Mouse (Mus musculus): ENCODE measurements around the gene Mcemp1. TPM values are rescaled to one million over a fixed set of nuclear protein-coding genes. Genes with fewer than 3 reads are reported as not detected.

Gene Mcemp1
- polyA plus RNA-seq, 2 experiments from 2014 or later, result 0.43 TPM; not detected in 1

Other genes with a start within 250 kb of the Mcemp1 start
- 10 to 100 TPM; 10.9 to 15.4 TPM for gene Pex11g, start 198.1 kb upstream of the Mcemp1 start, polyA plus RNA-seq (2017; shearing (Covaris generic))
- not detected for gene Tex45, start 194.9 kb upstream of the Mcemp1 start, polyA plus RNA-seq (2017; shearing (Covaris generic))
- gene Zfp358, start 172.6 kb upstream of the Mcemp1 start, polyA plus RNA-seq (2017; shearing (Covaris generic)), result 1 to 10 TPM in 1 of 2 experiments, under 1 TPM in 1; 0.97 to 1.0 TPM
- 10 to 100 TPM; 17.0 to 19.1 TPM for gene Mcoln1, start 165.3 kb upstream of the Mcemp1 start, polyA plus RNA-seq (2017; shearing (Covaris generic))
- gene Pnpla6, start 150.4 kb upstream of the Mcemp1 start, polyA plus RNA-seq (2017; shearing (Covaris generic)), result 10 to 100 TPM; 18.8 to 24.8 TPM
- gene C330021F23Rik, start 97.8 kb upstream of the Mcemp1 start, polyA plus RNA-seq (2017; shearing (Covaris generic)), result not detected
- not detected for gene Camsap3, start 78.5 kb upstream of the Mcemp1 start, polyA plus RNA-seq (2017; shearing (Covaris generic))
- 10 to 100 TPM; 65.9 to 74.1 TPM for gene Xab2, start 44.4 kb upstream of the Mcemp1 start, polyA plus RNA-seq (2017; shearing (Covaris generic))
- 100 to 1,000 TPM in 1 of 2 experiments, 10 to 100 TPM in 1; 95.4 to 145 TPM for gene Pet100, start 44.2 kb upstream of the Mcemp1 start, polyA plus RNA-seq (2017; shearing (Covaris generic))
- not detected for gene Pcp2, start 40.2 kb upstream of the Mcemp1 start, polyA plus RNA-seq (2017; shearing (Covaris generic))
- 100 to 1,000 TPM; 184 to 205 TPM for gene Stxbp2, start 34.8 kb upstream of the Mcemp1 start, polyA plus RNA-seq (2017; shearing (Covaris generic))
- gene Retn, start 10.0 kb upstream of the Mcemp1 start, polyA plus RNA-seq (2017; shearing (Covaris generic)), result not detected
- gene Fcor, start 6.6 kb downstream of the Mcemp1 start, polyA plus RNA-seq (2017; shearing (Covaris generic)), result not detected
- gene Trappc5, start 10.5 kb downstream of the Mcemp1 start, polyA plus RNA-seq (2017; shearing (Covaris generic)), result 10 to 100 TPM; 24.9 to 27.7 TPM
- 1 to 10 TPM in 1 of 2 experiments, under 1 TPM in 1; 0.77 to 5.1 TPM for gene Fcer2a, start 28.4 kb downstream of the Mcemp1 start, polyA plus RNA-seq (2017; shearing (Covaris generic))
- not detected for gene Clec4g, start 54.9 kb downstream of the Mcemp1 start, polyA plus RNA-seq (2017; shearing (Covaris generic))
- not detected for gene Cd209a, start 83.2 kb downstream of the Mcemp1 start, polyA plus RNA-seq (2017; shearing (Covaris generic))
- not detected for gene Cd209e, start 188.6 kb downstream of the Mcemp1 start, polyA plus RNA-seq (2017; shearing (Covaris generic))
- not detected for gene Cd209d, start 212.8 kb downstream of the Mcemp1 start, polyA plus RNA-seq (2017; shearing (Covaris generic))